Mouse (Mus musculus) brain, embryonic 14.5 days (tissue): Measurements from ENCODE around the gene Gimap7.

Experiments
- CTCF ChIP-seq: fragments of 200-500 bp; IDR thresholded peaks from 2 replicates; pipeline ENCODE4 v1.5.1; 2012; ENCODE audit warnings: inconsistent platforms, mild to moderate bottlenecking, moderate library complexity, borderline replicate concordance; ENCODE audit not compliant: insufficient read depth, insufficient read length; ENCODE audit errors: extremely low read depth
- POLR2A ChIP-seq: fragments of 200-500 bp; IDR thresholded peaks from 2 replicates; pipeline ENCODE4 v1.6.1; 2012; ENCODE audit warnings: mild to moderate bottlenecking, inconsistent platforms, borderline replicate concordance; ENCODE audit not compliant: poor library complexity, insufficient read depth, insufficient read length, severe bottlenecking; ENCODE audit errors: extremely low read depth

DNA sequence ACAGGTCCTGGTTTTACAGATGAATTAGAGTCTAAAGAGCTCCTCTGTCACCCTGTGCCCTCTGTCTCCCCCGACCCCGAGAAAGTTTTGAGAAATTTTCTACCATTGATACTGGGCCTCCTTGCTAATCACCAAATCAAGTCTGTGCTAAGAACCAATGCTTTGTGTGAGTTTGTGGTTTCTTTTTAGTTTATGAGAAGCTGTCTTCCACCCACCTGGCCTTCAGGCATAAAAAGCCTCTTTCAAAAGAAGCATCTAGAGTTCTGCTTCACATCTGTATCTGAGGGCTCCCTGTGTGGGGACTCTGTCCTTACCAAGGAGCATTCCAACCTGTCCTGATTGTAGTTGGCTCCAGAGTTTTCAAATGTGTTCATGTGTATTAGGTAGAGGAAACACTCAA is 33.2 kb upstream of the Gimap7 start:
- TF ChIP-seq CTCF (no peak), POLR2A (no peak)
